Mouse (Mus musculus) forebrain, embryonic 16.5 days (tissue): ENCODE measurements around the gene Gtf2h3. TPM values are rescaled to one million over a fixed set of nuclear protein-coding genes. Genes with fewer than 3 reads are reported as not detected.
"Not testable (repeated sequence)": the region's sequence is repeated elsewhere in the genome, so short reads cannot be mapped to it uniquely, and the experiment has no call there.

Experiments
- ATAC-seq: fragments of 200-750 bp; cut with Nextera tagmentation; 2 replicates; pipeline ENCODE4 v1.8.0; 2017; ENCODE audit warnings: mild to moderate bottlenecking, moderate library complexity
- H3K27ac ChIP-seq: fragments of 300-500 bp; sonication (generic); 2 replicates; pipeline ENCODE4 v1.5.1; 2014; ENCODE audit warnings: low read length, control low read depth
- H3K27me3 ChIP-seq: fragments of 300-500 bp; sonication (generic); replicated peaks from 2 replicates; pipeline ENCODE4 v1.6.1; 2014; ENCODE audit warnings: low read length; ENCODE audit not compliant: control insufficient read depth, insufficient read depth
- H3K36me3 ChIP-seq: fragments of 300-500 bp; sonication (generic); 2 replicates; pipeline ENCODE4 v1.6.1; 2014; ENCODE audit not compliant: control insufficient read depth, insufficient read depth
- H3K4me1 ChIP-seq: fragments of 300-500 bp; sonication (generic); replicated peaks from 2 replicates; pipeline ENCODE4 v1.6.1; 2014; ENCODE audit warnings: low read length; ENCODE audit not compliant: control insufficient read depth, insufficient read depth
- H3K4me2 ChIP-seq: fragments of 300-500 bp; sonication (generic); 2 replicates; pipeline ENCODE4 v1.6.1; 2014; ENCODE audit warnings: mild to moderate bottlenecking, low read length, control low read depth
- H3K4me3 ChIP-seq: fragments of 300-500 bp; sonication (generic); replicated peaks from 2 replicates; pipeline ENCODE4 v1.5.1; 2014; ENCODE audit warnings: mild to moderate bottlenecking, low read length, control low read depth
- H3K9ac ChIP-seq: fragments of 300-500 bp; sonication (generic); replicated peaks from 2 replicates; pipeline ENCODE4 v1.6.1; 2014; ENCODE audit warnings: low read depth, low read length, control low read depth
- H3K9me3 ChIP-seq: fragments of 300-500 bp; sonication (generic); 2 replicates; pipeline ENCODE4 v1.6.1; 2016; ENCODE audit warnings: low read length; ENCODE audit not compliant: control insufficient read depth
- WGBS: fragments of 180-500 bp; shearing (Covaris S2); extraction: QIAGEN DNeasy Blood & Tissue Kit; methylation state at CpG from one replicate; pipeline ENCODE4 v1.1.7; 2014; 5-methylcytosine and 5-hydroxymethylcytosine counted together
- polyA plus RNA-seq: library from polyadenylated mRNA; unstranded; fragments of >200 nt; fragmentation: Nextera tagmentation; extraction: Ambion mirVana; gene quantifications from 2 replicates; pipeline ENCODE4 v1.2.1, GENCODE M21; 2015

The Gtf2h3 gene
- polyA plus RNA-seq, 1 experiment from 2014 or later = 59.1 TPM

DNA sequence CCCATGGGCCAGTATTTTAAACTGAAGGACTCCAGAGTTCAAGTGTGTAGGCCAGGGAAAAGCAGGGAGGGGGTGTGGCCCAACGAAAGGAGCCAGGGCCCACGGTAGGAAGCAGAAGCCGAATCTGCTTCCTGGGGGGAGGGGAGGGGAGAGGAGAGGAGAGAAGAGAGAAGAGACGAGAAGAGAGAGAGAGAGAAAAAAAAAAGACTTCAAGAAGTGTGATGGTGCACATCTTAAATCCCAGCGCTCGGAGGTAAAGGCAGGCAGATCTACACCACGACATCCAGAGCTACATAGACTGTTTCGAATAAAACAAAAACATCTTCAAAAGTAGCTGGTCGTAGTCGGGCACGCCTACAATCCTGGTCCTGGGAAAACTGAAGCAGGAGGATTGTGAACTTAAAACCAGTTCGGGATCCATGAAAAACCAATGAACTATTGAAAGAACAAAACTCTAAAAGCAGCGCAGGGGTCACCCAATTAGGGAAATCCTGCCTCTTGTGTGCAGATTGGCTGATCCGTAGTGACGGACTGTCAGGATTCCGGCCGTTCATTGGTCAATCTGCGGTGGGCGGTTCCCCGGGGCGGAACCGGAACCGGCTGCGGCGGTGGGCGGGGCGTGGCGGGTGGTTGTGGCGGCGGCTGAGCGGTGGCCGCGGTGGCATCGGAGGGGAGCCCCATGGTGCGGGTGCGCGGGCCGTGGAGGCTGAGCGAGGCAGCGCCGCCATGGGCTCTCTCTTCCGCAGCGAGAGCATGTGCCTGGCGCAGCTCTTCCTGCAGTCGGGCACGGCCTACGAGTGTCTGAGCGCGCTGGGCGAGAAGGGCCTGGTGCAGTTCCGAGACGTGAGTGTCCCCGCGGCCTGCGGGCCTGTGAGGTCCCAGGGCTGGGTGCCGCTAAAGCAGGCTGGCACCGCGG is 49.8 kb downstream of the Gtf2h3 start, which contains the start of gene Atp6v0a2:
Gene Atp6v0a2 (plus strand): TSS at position 129 of the 916 bp plus-strand sequence.
- under 1% methylated on average over 58 of the region's 58 CpGs for WGBS
- H3K36me3 ChIP-seq = peaks cover 5% of the 10 kb centered on the region
- peak within 1 kb of the TSS; percentile 85 for H3K4me3 ChIP-seq
- peak within 1 kb of the TSS; percentile 90 for H3K4me2 ChIP-seq
- peaks cover 22% of the 10 kb centered on the region for H3K4me1 ChIP-seq
- H3K27ac ChIP-seq = peak within 1 kb of the TSS; percentile 62
- ATAC-seq = peak; percentile 97
- H3K9me3 ChIP-seq = no peaks in the 10 kb centered on the region
- no peaks in the 10 kb centered on the region for H3K27me3 ChIP-seq
- H3K9ac ChIP-seq = peak within 1 kb of the TSS; percentile 89

GRCm38 (mm10) chr5:124629641-124630040 is 50.7 kb downstream of the Gtf2h3 start:
- peaks cover 10% of the 10 kb centered on the region for H3K36me3 ChIP-seq
- H3K4me2 ChIP-seq = peak overlapping the region; percentile 90
- WGBS = 26% methylated on average over 11 of the region's 11 CpGs
- no peak overlapping the region for H3K27ac ChIP-seq
- ATAC-seq = no peak
- no peaks in the 10 kb centered on the region for H3K27me3 ChIP-seq
- H3K9ac ChIP-seq = peak overlapping the region; percentile 89
- peaks cover 22% of the 10 kb centered on the region for H3K4me1 ChIP-seq
- no peaks in the 10 kb centered on the region for H3K9me3 ChIP-seq
- peak overlapping the region; percentile 85 for H3K4me3 ChIP-seq

DNA sequence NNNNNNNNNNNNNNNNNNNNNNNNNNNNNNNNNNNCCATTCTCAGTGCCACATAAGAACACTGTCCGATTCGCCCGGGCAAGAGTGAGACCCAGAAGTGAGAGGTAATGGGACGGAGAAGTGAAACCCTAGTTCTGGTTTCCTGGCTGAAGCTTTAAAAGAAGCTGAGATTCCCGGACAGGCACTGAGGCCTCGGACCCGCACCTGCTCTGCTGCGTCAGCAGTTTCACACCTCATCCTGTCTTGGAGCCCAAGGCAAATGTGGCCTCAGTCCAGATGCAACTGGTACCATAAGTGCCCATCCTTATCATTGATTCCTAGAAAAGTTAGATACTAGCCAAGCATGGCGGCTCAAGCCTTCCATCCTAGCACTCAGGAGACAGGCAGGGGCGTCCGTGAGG is 52.7 kb downstream of the Gtf2h3 start:
- WGBS = 97% methylated on average over 11 of the region's 11 CpGs
- no peaks in the 10 kb centered on the region for H3K27me3 ChIP-seq
- H3K27ac ChIP-seq = no peak overlapping the region
- peaks cover 22% of the 10 kb centered on the region for H3K4me1 ChIP-seq
- ATAC-seq = no peak
- peaks cover 20% of the 10 kb centered on the region for H3K36me3 ChIP-seq
- H3K4me3 ChIP-seq = no peak overlapping the region
- H3K9me3 ChIP-seq = no peaks in the 10 kb centered on the region
- no peak overlapping the region for H3K4me2 ChIP-seq
- H3K9ac ChIP-seq = no peak overlapping the region

DNA sequence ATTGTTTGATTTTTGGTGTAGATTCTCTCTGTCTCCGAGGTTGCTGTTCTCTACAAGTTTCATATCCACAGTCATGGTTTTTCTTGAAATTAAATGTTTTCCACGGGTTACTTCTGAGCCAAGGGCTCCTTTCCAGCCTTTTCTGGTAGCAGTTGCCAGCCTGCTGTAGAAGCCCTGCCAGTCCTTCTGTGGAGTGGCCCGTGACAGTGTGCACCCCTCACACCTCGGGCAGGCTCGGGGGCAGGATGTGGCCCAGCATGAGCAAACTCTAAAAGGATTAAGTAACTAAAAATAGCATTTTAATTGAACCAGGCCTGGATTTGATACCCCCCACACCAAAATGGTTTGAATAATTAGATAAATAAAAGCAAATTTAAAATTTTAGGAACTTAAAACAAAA is 53.5 kb downstream of the Gtf2h3 start:
- no peak overlapping the region for H3K4me3 ChIP-seq
- no peak overlapping the region for H3K4me2 ChIP-seq
- 76% methylated on average over 5 of the region's 5 CpGs for WGBS
- H3K9me3 ChIP-seq = no peaks in the 10 kb centered on the region
- no peak overlapping the region for H3K27ac ChIP-seq
- H3K36me3 ChIP-seq = peaks cover 28% of the 10 kb centered on the region
- H3K9ac ChIP-seq = no peak overlapping the region
- H3K4me1 ChIP-seq = peaks cover 22% of the 10 kb centered on the region
- ATAC-seq = no peak
- no peaks in the 10 kb centered on the region for H3K27me3 ChIP-seq

DNA sequence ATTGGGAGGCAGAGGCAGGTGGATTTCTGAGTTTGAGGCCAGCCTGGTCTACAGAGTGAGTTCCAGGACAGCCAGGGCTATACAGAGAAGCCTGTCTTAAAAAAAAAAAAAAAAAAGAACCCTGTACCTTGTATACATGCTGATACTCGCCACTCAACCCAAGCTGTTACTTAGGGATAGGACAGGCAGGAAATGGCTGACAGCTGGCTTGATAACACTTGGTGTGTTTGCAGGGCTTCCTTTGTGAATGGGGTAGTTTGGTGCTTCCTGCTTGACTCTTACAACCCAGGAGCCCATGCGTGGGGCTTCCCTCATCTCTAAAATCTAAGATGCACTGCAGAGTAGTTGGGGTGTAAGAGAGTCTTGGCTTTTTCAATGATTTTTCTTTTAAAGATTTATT is 54.5 kb downstream of the Gtf2h3 start:
- Histone ChIP-seq H3K27ac (no peak overlapping the region), H3K27me3 (no peaks in the 10 kb centered on the region), H3K36me3 (peaks cover 37% of the 10 kb centered on the region), H3K4me3 (no peak overlapping the region), H3K4me2 (no peak overlapping the region), H3K9me3 (no peaks in the 10 kb centered on the region), H3K9ac (no peak overlapping the region), H3K4me1 (peaks cover 15% of the 10 kb centered on the region)
- ATAC-seq = no peak
- 86% methylated on average over 2 of the region's 2 CpGs for WGBS

- WGBS = 88% methylated on average over 4 of the region's 4 CpGs
- not testable (repeated sequence) for H3K4me2 ChIP-seq, H3K27ac ChIP-seq, ATAC-seq, H3K9ac ChIP-seq, H3K9me3 ChIP-seq, H3K4me3 ChIP-seq, H3K4me1 ChIP-seq, H3K27me3 ChIP-seq
- peaks cover 49% of the 10 kb centered on the region for H3K36me3 ChIP-seq
Observed at GRCm38 (mm10) chr5:124635068-124635467, 56.1 kb downstream of the Gtf2h3 start.

GRCm38 (mm10) chr5:124636139-124636538 is 57.2 kb downstream of the Gtf2h3 start:
- Histone ChIP-seq H3K36me3 (peaks cover 55% of the 10 kb centered on the region), H3K4me1 (no peaks in the 10 kb centered on the region), H3K9ac (no peak overlapping the region), H3K9me3 (no peaks in the 10 kb centered on the region), H3K4me3 (no peak overlapping the region), H3K27ac (no peak overlapping the region), H3K4me2 (no peak overlapping the region), H3K27me3 (no peaks in the 10 kb centered on the region)
- ATAC-seq = no peak
- 96% methylated on average over 3 of the region's 3 CpGs for WGBS

- no peaks in the 10 kb centered on the region for H3K27me3 ChIP-seq
- H3K4me2 ChIP-seq = no peak overlapping the region
- WGBS = 96% methylated on average over 4 of the region's 4 CpGs
- H3K27ac ChIP-seq = no peak overlapping the region
- H3K9ac ChIP-seq = no peak overlapping the region
- H3K4me1 ChIP-seq = no peaks in the 10 kb centered on the region
- ATAC-seq = no peak
- H3K9me3 ChIP-seq = no peaks in the 10 kb centered on the region
- H3K4me3 ChIP-seq = no peak overlapping the region
- peaks cover 58% of the 10 kb centered on the region for H3K36me3 ChIP-seq
Observed at GRCm38 (mm10) chr5:124636694-124637093, 57.8 kb downstream of the Gtf2h3 start.

GRCm38 (mm10) chr5:124637300-124637699 is 58.4 kb downstream of the Gtf2h3 start:
- no peaks in the 10 kb centered on the region for H3K27me3 ChIP-seq
- no peak for ATAC-seq

More at GRCm38 (mm10) chr5:124637300-124637699, 58.4 kb downstream of the Gtf2h3 start:
- no peak overlapping the region for H3K4me3 ChIP-seq
- no peak overlapping the region for H3K9ac ChIP-seq
- peaks cover 59% of the 10 kb centered on the region for H3K36me3 ChIP-seq
- H3K4me1 ChIP-seq = no peaks in the 10 kb centered on the region
- H3K27ac ChIP-seq = no peak overlapping the region
- no peaks in the 10 kb centered on the region for H3K9me3 ChIP-seq
- WGBS = 85% methylated on average over 11 of the region's 11 CpGs
- no peak overlapping the region for H3K4me2 ChIP-seq
